Mouse (Mus musculus) heart, postnatal 36 days (tissue): ENCODE measurements around the gene Ptprg. TPM values are rescaled to one million over a fixed set of nuclear protein-coding genes. Genes with fewer than 3 reads are reported as not detected.
A peak's percentile ranks its signal among the peaks of the same experiment; 100 is the strongest.

Experiments used
- DNase-seq, 2 experiments: peaks; one replicate each; pipeline ENCODE4 v3.0.0; 2021 to 2022
- intact Hi-C: fragments of 180-260 bp; cut with DNase I; formaldehyde crosslinking; loops from one replicate; pipeline ENCODE4 v1.15.1; 2025
- total RNA-seq, 2 experiments: library from RNA; stranded (reverse); gene quantifications; 2 replicates each; pipeline ENCODE4 v1.2.3; 2021

Ptprg gene
- total RNA-seq, 2 experiments from 2014 or later: 51.9 to 66.2 TPM

GRCm38 (mm10) chr14:11865332-11865731, 312.0 kb downstream of the Ptprg start:
- intact Hi-C loops: loop anchor here (1.0 to 5.0 kb wide), 3 partner anchors 54 to 313 kb away; partner anchors contain the start of gene Ptprg

GRCm38 (mm10) chr14:11865872-11866271, 312.5 kb downstream of the Ptprg start:
- intact Hi-C loops: loop anchor here (1.0 to 5.0 kb wide), 4 partner anchors 17 to 314 kb away; partner anchors contain the start of gene Ptprg

More at GRCm38 (mm10) chr14:11865332-11865731, 312.0 kb downstream of the Ptprg start:
- no peak for DNase-seq

GRCm38 (mm10) chr14:11866416-11866815, 313.1 kb downstream of the Ptprg start:
- no peak for DNase-seq
- intact Hi-C loops: loop anchor here (1.0 to 5.0 kb wide), 3 partner anchors 17 to 314 kb away; partner anchors contain the start of gene Ptprg

More at GRCm38 (mm10) chr14:11865872-11866271, 312.5 kb downstream of the Ptprg start:
- no peak for DNase-seq

GRCm38 (mm10) chr14:11868636-11869035, 315.3 kb downstream of the Ptprg start:
- intact Hi-C loops: loop anchor here (5.0 kb wide), 2 partner anchors 189 to 316 kb away; partner anchors contain the start of gene Ptprg

GRCm38 (mm10) chr14:11871752-11872344, 318.5 kb downstream of the Ptprg start:
- no peak for DNase-seq
- intact Hi-C loops: loop anchor here (5.0 kb wide), 1 partner anchor 260 kb away; no protein-coding TSS in a partner anchor

More at GRCm38 (mm10) chr14:11868636-11869035, 315.3 kb downstream of the Ptprg start:
- peak; percentile 54 to 60 for DNase-seq

GRCm38 (mm10) chr14:11874266-11874665, 320.9 kb downstream of the Ptprg start:
- intact Hi-C loops: loop anchor here (5.0 kb wide), 1 partner anchor 258 kb away; no protein-coding TSS in a partner anchor
- no peak for DNase-seq

GRCm38 (mm10) chr14:11874960-11875889, 321.9 kb downstream of the Ptprg start:
- intact Hi-C loops: loop anchor here (5.0 kb wide), 2 partner anchors 227 to 257 kb away; no protein-coding TSS in a partner anchor
- DNase-seq: no peak

GRCm38 (mm10) chr14:11881082-11881481, 327.8 kb downstream of the Ptprg start:
- DNase-seq: no peak
- intact Hi-C loops: loop anchor here (5.0 kb wide), 5 partner anchors 51 to 329 kb away; partner anchors contain the start of gene Ptprg

- intact Hi-C loops: loop anchor here (1.0 to 5.0 kb wide), 6 partner anchors 17 to 331 kb away; partner anchors contain the start of gene Ptprg
- DNase-seq: peak; percentile 59 to 65
Observed at GRCm38 (mm10) chr14:11883142-11883921, 330.0 kb downstream of the Ptprg start.

GRCm38 (mm10) chr14:11883995-11884394, 330.7 kb downstream of the Ptprg start:
- intact Hi-C loops: loop anchor here (1.0 to 5.0 kb wide), 6 partner anchors 18 to 332 kb away; partner anchors contain the start of gene Ptprg
- DNase-seq: no peak

GRCm38 (mm10) chr14:11886417-11886816, 333.1 kb downstream of the Ptprg start:
- no peak for DNase-seq
- intact Hi-C loops: no loop called here

- intact Hi-C loops: no loop called here
- DNase-seq: no peak
Observed at GRCm38 (mm10) chr14:11890890-11891289, 337.6 kb downstream of the Ptprg start.

GRCm38 (mm10) chr14:11892621-11893020, 339.3 kb downstream of the Ptprg start:
- no peak for DNase-seq
- intact Hi-C loops: no loop called here

- intact Hi-C loops: no loop called here
- no peak for DNase-seq
Observed at GRCm38 (mm10) chr14:11895486-11895885, 342.2 kb downstream of the Ptprg start.

- intact Hi-C loops: no loop called here
- DNase-seq: no peak
Observed at GRCm38 (mm10) chr14:11902794-11903193, 349.5 kb downstream of the Ptprg start.

- intact Hi-C loops: no loop called here
- DNase-seq: no peak
Observed at GRCm38 (mm10) chr14:11906130-11906675, 352.9 kb downstream of the Ptprg start.

- no peak for DNase-seq
- intact Hi-C loops: no loop called here
Observed at GRCm38 (mm10) chr14:11912253-11912652, 358.9 kb downstream of the Ptprg start.

GRCm38 (mm10) chr14:11917225-11917624, 363.9 kb downstream of the Ptprg start:
- intact Hi-C loops: no loop called here
- DNase-seq: no peak

GRCm38 (mm10) chr14:11928545-11928944, 375.2 kb downstream of the Ptprg start:
- intact Hi-C loops: no loop called here
- DNase-seq: no peak
